Mouse (Mus musculus) heart, adult 2 months (tissue): ENCODE results near the gene Gk2. TPM values are rescaled to one million over a fixed set of nuclear protein-coding genes. Genes with fewer than 3 reads are reported as not detected.

ENCODE experiments used
- DNase-seq, 2 experiments: peaks; one replicate each; pipeline ENCODE4 v3.0.0; 2021
- H3K27ac ChIP-seq: fragments of 200-600 bp; 2 replicates; pipeline ENCODE4 v1.8.1; 2022
- H3K27me3 ChIP-seq: fragments of 200-500 bp; 2 replicates; pipeline ENCODE4 v1.6.1; 2012; ENCODE audit warnings: mild to moderate bottlenecking, low read length, inconsistent platforms, mixed read lengths; ENCODE audit not compliant: control insufficient read depth, insufficient read depth
- H3K36me3 ChIP-seq: fragments of 200-500 bp; 2 replicates; pipeline ENCODE4 v1.6.1; 2012; ENCODE audit warnings: low read length, inconsistent platforms; ENCODE audit not compliant: control insufficient read depth, insufficient read depth
- H3K4me1 ChIP-seq: fragments of 200-500 bp; 2 replicates; pipeline ENCODE4 v1.6.1; 2011; ENCODE audit warnings: low read length; ENCODE audit not compliant: control insufficient read depth, insufficient read depth
- H3K4me3 ChIP-seq: fragments of 200-600 bp; 2 replicates; pipeline ENCODE4 v1.8.1; 2022
- H3K79me2 ChIP-seq: fragments of 200-500 bp; replicated peaks from 2 replicates; pipeline ENCODE4 v1.6.1; 2012; ENCODE audit warnings: mild to moderate bottlenecking, inconsistent platforms, low read length, moderate library complexity, mixed read lengths; ENCODE audit not compliant: control insufficient read depth, insufficient read depth
- H3K9ac ChIP-seq: fragments of 200-500 bp; 2 replicates; pipeline ENCODE4 v1.6.1; 2012; ENCODE audit warnings: low read depth, mild to moderate bottlenecking, control low read depth, inconsistent platforms, low read length, mixed read lengths
- CTCF ChIP-seq: fragments of 200-600 bp; IDR thresholded peaks from 2 replicates; pipeline ENCODE4 v1.8.1; 2022; ENCODE audit warnings: antibody characterized with exemption, mild to moderate bottlenecking, moderate library complexity
- EP300 ChIP-seq: fragments of 200-500 bp; IDR thresholded peaks from 2 replicates; pipeline ENCODE4 v1.6.1; 2011; ENCODE audit warnings: low read depth, low read length, control low read depth; ENCODE audit not compliant: insufficient read depth
- POLR2A ChIP-seq: fragments of 200-500 bp; IDR thresholded peaks from 2 replicates; pipeline ENCODE4 v1.6.1; 2011; ENCODE audit warnings: mild to moderate bottlenecking, low read depth, low read length, control low read depth; ENCODE audit not compliant: insufficient read depth
- WGBS: fragments of 180-500 bp; shearing (Covaris S2); methylation state at CpG from one replicate; pipeline ENCODE4 v1.1.7; 2018; 5-methylcytosine and 5-hydroxymethylcytosine counted together
- intact Hi-C: fragments of 180-260 bp; cut with DNase I; formaldehyde crosslinking; loops from one replicate; pipeline ENCODE4 v1.15.1; 2025
- long read RNA-seq: library from polyadenylated mRNA; stranded (forward); transcript quantifications from one replicate; pipeline ENCODE4 v2.0.0, GENCODE M21; 2021
- polyA plus RNA-seq: library from polyadenylated mRNA; depleted of rRNA; stranded (reverse); fragments of >200 nt; gene quantifications from 2 replicates; pipeline ENCODE4 v1.2.3, GENCODE M21; 2012; rRNA removed
- total RNA-seq, 2 experiments: library from RNA; stranded (reverse); gene quantifications; 2 replicates each; pipeline ENCODE4 v1.2.3; 2021

Gene Gk2
- total RNA-seq (not detected), polyA plus RNA-seq (0.20 TPM in 1 of 2 replicates, not detected in the other)
- long read RNA-seq: 0 reads

DNA sequence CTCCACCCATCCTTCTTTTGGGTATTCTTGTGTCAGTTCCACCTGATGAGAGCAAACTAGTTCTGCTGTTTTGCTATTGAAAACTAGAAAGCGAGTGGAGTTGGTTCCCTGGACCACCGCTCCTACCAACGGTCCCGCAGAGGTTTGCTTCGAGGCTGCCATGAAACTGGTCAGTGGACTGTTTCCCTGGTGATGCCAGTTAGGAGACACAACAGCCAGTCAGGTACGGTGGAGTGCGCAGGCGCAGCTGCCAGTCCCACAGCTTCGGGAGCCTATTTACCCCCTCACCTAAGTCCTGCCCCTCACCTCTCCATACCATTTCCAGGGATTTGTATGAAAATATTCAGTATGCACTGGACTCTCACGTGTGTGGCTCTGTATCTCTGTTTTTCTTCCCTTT lies at the start of gene Gk2:
Gk2 (minus strand) TSS at position 206 of the 400 bp plus-strand sequence.
- WGBS: 89% methylated on average over 10 of the region's 10 CpGs
- Histone ChIP-seq H3K27me3 (no peaks in the 10 kb centered on the region), H3K36me3 (no peaks in the 10 kb centered on the region), H3K9ac (no peak within 1 kb of the TSS), H3K79me2 (no peaks in the 10 kb centered on the region), H3K4me1 (no peaks in the 10 kb centered on the region), H3K27ac (no peak within 1 kb of the TSS), H3K4me3 (no peak within 1 kb of the TSS)
- DNase-seq: no peak
- intact Hi-C loops: no loop called here
- TF ChIP-seq EP300: no peak

DNA sequence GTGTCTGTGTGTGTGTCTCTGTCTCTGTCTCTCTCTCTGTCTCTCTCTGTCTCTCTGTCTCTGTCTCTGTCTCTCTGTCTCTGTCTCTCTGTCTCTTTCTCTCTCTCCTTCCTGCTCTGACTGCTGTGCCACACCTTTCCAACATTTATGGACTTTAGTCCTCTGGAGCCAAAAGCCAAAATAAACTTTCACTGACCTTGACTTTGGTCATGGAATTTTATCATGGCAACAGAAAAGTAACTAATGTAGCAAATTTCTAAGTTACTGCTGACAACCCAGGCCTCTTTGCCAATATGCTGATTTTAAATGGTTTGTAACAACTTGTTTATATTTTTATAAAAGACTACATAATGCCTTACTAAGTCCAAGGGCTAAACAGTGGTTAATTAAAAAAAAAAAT lies 41.2 kb upstream of the Gk2 start:
- Histone ChIP-seq H3K79me2 (no peaks in the 10 kb centered on the region), H3K4me1 (no peaks in the 10 kb centered on the region), H3K27ac (no peak overlapping the region), H3K27me3 (no peaks in the 10 kb centered on the region), H3K9ac (no peak overlapping the region), H3K4me3 (no peak overlapping the region), H3K36me3 (no peaks in the 10 kb centered on the region)
- TF ChIP-seq CTCF (no peak), POLR2A (no peak), EP300 (no peak)
- DNase-seq: no peak
- intact Hi-C loops: no loop called here

DNA sequence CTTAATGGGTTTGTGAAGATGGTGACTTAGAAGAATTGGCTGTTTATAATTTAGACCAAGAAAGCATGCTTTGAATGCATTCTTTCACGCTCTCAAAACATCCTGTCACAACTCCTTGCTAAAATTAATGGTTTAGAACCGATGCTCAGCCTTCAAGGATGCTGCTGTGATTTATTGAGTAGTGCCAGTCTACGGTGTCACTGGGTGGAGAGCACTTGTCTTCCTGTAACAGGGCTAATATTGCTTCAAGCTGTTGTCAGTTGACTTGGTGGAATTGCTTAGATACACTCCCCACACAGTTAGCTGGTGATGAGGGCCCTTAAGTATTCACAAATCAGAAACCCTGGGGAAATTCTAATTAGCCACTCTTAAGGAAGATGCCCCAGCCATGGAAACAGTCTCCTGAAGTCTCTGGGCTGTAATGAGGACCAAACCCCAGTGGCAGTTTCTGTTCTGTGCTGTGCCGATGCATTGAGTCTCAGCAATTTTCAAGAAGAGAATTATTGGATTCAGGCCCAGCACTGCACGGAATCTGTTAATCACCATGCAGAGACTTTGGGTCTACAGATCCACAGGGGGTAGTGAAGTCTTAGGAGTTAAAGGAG lies 38.8 kb upstream of the Gk2 start:
- no peak for TF ChIP-seq EP300
- TF ChIP-seq POLR2A: no peak
- no peak for TF ChIP-seq CTCF
- Histone ChIP-seq H3K9ac (no peak overlapping the region), H3K4me1 (no peaks in the 10 kb centered on the region), H3K4me3 (no peak overlapping the region), H3K79me2 (no peaks in the 10 kb centered on the region), H3K36me3 (no peaks in the 10 kb centered on the region), H3K27ac (no peak overlapping the region), H3K27me3 (no peaks in the 10 kb centered on the region)
- intact Hi-C loops: no loop called here
- DNase-seq: no peak
- WGBS: 76% methylated on average over 5 of the region's 5 CpGs

DNA sequence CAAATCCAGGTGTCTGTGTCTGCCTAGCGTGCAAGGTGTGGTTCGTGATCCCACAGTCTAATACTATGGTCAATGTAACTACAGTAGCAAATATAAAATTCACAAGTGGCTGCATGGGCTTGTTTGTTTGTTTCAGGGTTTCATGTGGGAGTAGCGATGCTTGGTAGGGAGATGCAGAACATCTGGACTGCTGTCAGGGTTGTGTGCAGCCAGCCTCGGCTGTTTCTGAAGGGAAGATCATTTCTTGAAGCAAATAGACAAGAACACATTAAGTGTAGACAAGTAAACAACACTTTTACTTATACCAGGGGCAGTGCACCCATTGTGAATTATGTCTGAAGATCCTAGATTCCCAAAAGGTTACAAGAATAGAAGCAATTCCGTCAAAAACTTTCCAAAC lies 36.6 kb upstream of the Gk2 start:
- no peak overlapping the region for H3K9ac ChIP-seq
- H3K36me3 ChIP-seq: no peaks in the 10 kb centered on the region
- 83% methylated on average over 5 of the region's 5 CpGs for WGBS
- no peak overlapping the region for H3K4me3 ChIP-seq
- H3K4me1 ChIP-seq: no peaks in the 10 kb centered on the region
- TF ChIP-seq EP300 (no peak), CTCF (no peak), POLR2A (no peak)
- no peak overlapping the region for H3K27ac ChIP-seq
- intact Hi-C loops: no loop called here
- DNase-seq: no peak
- no peaks in the 10 kb centered on the region for H3K27me3 ChIP-seq
- H3K79me2 ChIP-seq: no peaks in the 10 kb centered on the region

DNA sequence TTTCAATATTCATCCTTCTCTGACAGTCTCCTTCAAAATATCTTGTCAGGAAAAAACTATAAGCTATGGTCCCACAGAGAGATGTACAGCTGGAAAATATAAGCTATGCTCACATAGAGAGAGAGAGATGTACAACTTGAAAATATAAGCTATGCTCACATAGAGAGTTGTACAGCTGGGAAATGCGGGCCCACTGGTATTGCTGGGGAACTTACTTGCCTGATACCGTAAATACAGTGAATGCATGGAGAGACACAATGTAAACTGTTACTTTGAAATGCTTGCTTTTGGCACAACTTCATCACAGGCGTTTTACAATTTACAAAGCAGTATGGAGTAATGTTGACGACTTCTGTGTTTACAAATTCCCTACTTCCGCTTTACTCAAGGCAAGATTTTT lies 29.3 kb upstream of the Gk2 start:
- Histone ChIP-seq H3K27me3 (no peaks in the 10 kb centered on the region), H3K79me2 (no peaks in the 10 kb centered on the region), H3K4me3 (no peak overlapping the region), H3K4me1 (no peaks in the 10 kb centered on the region), H3K36me3 (no peaks in the 10 kb centered on the region), H3K9ac (no peak overlapping the region), H3K27ac (no peak overlapping the region)
- TF ChIP-seq EP300: no peak
- TF ChIP-seq CTCF: no peak
- no peak for TF ChIP-seq POLR2A
- intact Hi-C loops: no loop called here
- WGBS: 91% methylated on average over 5 of the region's 5 CpGs
- no peak for DNase-seq

DNA sequence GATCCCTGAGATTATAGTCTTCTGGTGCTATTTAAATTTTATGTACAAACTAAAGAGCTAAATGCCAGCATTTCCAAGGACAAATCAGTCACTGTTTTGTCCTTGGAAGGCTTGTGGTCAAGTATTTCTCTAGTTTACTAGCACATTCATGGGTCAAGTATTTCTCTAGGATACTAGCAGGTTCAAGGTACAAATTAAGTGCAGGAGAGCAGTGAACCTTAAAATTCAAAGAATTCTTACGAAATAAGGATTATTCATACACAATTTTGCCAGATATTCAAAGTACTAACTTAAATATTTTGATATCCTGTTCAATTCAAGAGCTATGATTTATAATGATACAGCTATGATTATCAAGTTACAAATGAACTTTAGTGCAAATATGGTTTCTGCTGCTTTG lies 23.2 kb upstream of the Gk2 start:
- Histone ChIP-seq H3K36me3 (no peaks in the 10 kb centered on the region), H3K27me3 (no peaks in the 10 kb centered on the region), H3K4me3 (no peak overlapping the region), H3K4me1 (no peaks in the 10 kb centered on the region), H3K9ac (no peak overlapping the region), H3K27ac (no peak overlapping the region), H3K79me2 (no peaks in the 10 kb centered on the region)
- 70% methylated on average over 1 of the region's 1 CpGs for WGBS
- no peak for DNase-seq
- TF ChIP-seq CTCF (no peak), EP300 (no peak), POLR2A (no peak)
- intact Hi-C loops: no loop called here
